Mouse (Mus musculus) megakaryocyte-erythroid progenitor cell, adult 5-6 weeks (primary cell): ENCODE measurements around the gene Tmem200b. TPM values are rescaled to one million over a fixed set of nuclear protein-coding genes. Genes with fewer than 3 reads are reported as not detected.
A peak's percentile ranks its signal among the peaks of the same experiment; 100 is the strongest.

ENCODE experiments used
- ATAC-seq: replicated peaks from 2 replicates; pipeline ENCODE4 v1.8.0; 2016; ENCODE audit warnings: mild to moderate bottlenecking, inconsistent platforms; ENCODE audit not compliant: severe bottlenecking, poor library complexity, low FRiP score, low TSS enrichment
- total RNA-seq, 2 experiments: library from RNA; stranded (forward) in 1 of 2; stranded (reverse) in 1 of 2; fragments of 200-1000, 215-1000 nt in 1 of 2; fragments of >200 nt in 1 of 2; fragmentation: Nextera tagmentation in 1 of 2; gene quantifications; 2 replicates each; pipeline ENCODE4 v1.2.3; 2014 to 2017

Tmem200b gene
- total RNA-seq, 2 experiments from 2014 or later: 0.80 TPM; not detected in 1

GRCm38 (mm10) chr4:131906423-131906822, 15.1 kb upstream of the Tmem200b start:
- no peak for ATAC-seq

GRCm38 (mm10) chr4:131907912-131908311, 13.7 kb upstream of the Tmem200b start:
- no peak for ATAC-seq

- ATAC-seq: no peak
Observed at GRCm38 (mm10) chr4:131910237-131910994, 11.2 kb upstream of the Tmem200b start.

GRCm38 (mm10) chr4:131911521-131911920, 10.1 kb upstream of the Tmem200b start:
- no peak for ATAC-seq

GRCm38 (mm10) chr4:131913526-131913925, 8.0 kb upstream of the Tmem200b start:
- ATAC-seq: no peak

GRCm38 (mm10) chr4:131914046-131914643, 7.4 kb upstream of the Tmem200b start:
- no peak for ATAC-seq

GRCm38 (mm10) chr4:131914891-131915469, 6.6 kb upstream of the Tmem200b start:
- ATAC-seq: no peak

- ATAC-seq: no peak
Observed at GRCm38 (mm10) chr4:131915821-131916328, 5.7 kb upstream of the Tmem200b start.

- ATAC-seq: peak; percentile 66
Observed at GRCm38 (mm10) chr4:131916425-131916824, 5.1 kb upstream of the Tmem200b start.

GRCm38 (mm10) chr4:131917010-131917555, 4.5 kb upstream of the Tmem200b start:
- ATAC-seq: no peak

- no peak for ATAC-seq
Observed at GRCm38 (mm10) chr4:131918026-131918533, 3.5 kb upstream of the Tmem200b start.

GRCm38 (mm10) chr4:131918711-131919500, 2.7 kb upstream of the Tmem200b start:
- no peak for ATAC-seq

- no peak for ATAC-seq
Observed at GRCm38 (mm10) chr4:131919506-131920140, 1.9 kb upstream of the Tmem200b start.

GRCm38 (mm10) chr4:131920141-131920594, 1.4 kb upstream of the Tmem200b start:
- ATAC-seq: no peak

- no peak for ATAC-seq
Observed at GRCm38 (mm10) chr4:131920595-131921351, 798 bp upstream of the Tmem200b start.

- ATAC-seq: no peak
Observed at GRCm38 (mm10) chr4:131922404-131922803, 833 bp downstream of the Tmem200b start.

- no peak for ATAC-seq
Observed at GRCm38 (mm10) chr4:131924096-131924810, 2.7 kb downstream of the Tmem200b start.
